Mouse (Mus musculus) left cerebral cortex, postnatal 14 days (tissue): ENCODE measurements around the gene Hcfc1r1. TPM values are rescaled to one million over a fixed set of nuclear protein-coding genes. Genes with fewer than 3 reads are reported as not detected.
A peak's percentile ranks its signal among the peaks of the same experiment; 100 is the strongest.

ENCODE experiments used
- DNase-seq, 2 experiments: peaks; one replicate each; pipeline ENCODE4 v3.0.0; 2021 to 2022; ENCODE audit warnings: low spot score in 2 of 2, mixed read lengths in 1 of 2
- intact Hi-C: fragments of 180-260 bp; cut with DNase I; formaldehyde crosslinking; loops from one replicate; pipeline ENCODE4 v1.15.1; 2025
- total RNA-seq, 2 experiments: library from RNA; stranded (reverse); gene quantifications; 2 replicates each; pipeline ENCODE4 v1.2.3; 2021

Gene Hcfc1r1
- total RNA-seq, 2 experiments from 2014 or later: 137 to 143 TPM

DNA sequence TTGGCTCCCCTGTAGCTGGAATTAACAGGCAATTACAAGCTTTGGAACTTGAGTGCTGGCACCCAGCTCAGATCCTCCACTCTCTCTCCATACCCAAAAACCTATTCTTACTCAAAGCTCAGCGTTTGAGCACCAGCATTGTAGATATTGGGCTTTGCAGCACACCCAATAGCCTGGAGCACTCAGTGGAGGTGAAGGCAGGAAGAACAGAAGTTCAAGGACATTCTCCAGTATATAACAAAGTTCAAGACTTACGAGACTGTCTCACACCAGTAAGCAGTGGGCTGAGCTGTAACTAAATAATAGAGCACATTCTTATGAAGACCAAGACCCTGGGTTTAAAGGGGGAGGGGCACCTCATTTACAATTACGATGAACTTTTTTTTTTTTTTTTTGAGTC is 635 bp upstream of the Hcfc1r1 start:
- no peak for DNase-seq
- intact Hi-C loops: loop anchor here (1.0 kb wide), 1 partner anchor 11 kb away; no protein-coding TSS in a partner anchor

DNA sequence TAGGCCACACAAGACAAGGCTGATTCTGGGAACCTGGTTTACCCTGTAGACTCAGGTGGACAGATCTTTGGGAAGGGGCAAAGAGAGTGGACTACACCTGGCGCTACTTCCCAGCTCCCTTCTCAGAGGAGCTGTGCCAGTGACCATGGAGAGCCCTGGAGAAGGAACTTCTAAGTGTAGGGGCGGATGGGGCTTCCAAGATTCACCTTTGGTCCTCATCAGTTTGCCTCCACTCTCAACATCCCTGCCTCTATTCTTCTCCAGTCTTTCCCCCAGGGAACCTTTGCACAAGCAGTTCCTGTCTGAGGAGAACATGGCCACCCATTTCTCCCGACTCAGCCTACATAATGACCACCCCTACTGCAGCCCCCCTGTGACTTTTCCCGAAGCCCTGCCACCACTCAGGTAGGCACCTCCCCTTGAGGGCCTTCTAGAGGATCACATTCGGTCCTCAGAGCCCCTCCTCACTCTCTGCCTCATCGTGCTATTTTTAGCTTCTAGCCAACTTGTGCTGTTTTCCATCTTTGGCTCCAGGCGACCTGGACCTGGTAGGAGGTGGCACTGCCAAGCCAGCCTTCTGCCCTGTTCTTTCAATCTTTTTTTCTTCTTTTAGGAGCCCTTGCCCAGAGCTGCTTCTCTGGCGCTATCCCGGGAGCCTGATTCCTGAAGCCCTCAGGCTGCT is 1.0 kb downstream of the Hcfc1r1 start:
- intact Hi-C loops: no loop called here
- DNase-seq: no peak

DNA sequence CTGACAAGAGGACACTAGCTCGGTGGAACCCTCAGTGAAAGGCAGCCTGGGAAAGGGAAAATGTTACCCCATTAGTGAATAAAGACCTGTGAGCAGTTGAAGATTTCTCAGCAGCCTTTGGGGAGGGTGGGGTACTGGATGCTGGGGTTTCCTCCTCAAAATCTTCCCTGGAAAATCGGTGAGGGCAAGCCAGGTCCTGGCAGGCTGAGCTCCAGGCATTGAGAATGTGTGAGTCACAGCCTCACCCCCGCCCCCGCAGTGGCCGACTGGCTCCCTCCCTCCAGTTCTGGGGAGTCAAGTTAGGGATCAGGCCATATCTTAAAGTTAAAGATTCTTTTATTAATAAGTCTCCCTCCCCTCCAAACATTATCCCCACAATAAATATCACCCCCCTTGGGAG is 1.7 kb downstream of the Hcfc1r1 start:
- DNase-seq: no peak

DNA sequence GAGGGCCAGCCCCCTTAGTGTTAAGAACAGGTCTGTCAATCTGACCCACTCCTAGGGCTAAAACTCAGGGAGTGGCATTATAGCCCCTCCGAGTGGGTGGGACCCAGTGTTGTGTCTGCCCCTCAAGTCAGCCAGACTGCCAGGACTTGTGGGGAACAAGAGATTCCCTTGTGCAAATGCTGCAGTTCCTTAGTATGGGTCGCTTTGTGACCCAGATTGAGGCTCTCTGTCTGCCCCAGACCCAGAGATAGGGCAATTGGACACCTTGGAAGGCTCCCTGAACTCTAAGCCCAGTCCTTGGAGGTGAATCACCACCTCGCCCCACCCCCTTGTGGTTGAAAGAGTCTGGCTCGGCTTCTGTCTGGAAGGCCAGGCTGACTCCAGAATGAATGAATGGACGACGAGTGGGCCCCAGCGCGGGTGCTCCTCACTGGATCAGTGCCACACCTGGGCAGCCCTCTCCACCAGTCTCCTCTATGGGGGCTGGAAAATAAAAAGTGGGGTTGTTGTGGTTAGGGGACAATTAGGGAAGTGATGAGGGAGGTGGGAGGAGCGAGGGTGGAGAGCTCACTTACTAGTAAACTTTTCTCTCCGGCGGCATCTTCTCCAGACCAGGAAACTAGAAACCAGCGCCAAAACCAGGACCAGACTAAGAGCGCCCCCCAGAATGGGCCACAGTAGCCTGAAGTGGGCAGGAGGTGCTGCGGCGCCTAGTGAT is 2.3 kb downstream of the Hcfc1r1 start:
- no peak for DNase-seq
- intact Hi-C loops: no loop called here

More for the DNA sequence above, 1.7 kb downstream of the Hcfc1r1 start:
- intact Hi-C loops: no loop called here

DNA sequence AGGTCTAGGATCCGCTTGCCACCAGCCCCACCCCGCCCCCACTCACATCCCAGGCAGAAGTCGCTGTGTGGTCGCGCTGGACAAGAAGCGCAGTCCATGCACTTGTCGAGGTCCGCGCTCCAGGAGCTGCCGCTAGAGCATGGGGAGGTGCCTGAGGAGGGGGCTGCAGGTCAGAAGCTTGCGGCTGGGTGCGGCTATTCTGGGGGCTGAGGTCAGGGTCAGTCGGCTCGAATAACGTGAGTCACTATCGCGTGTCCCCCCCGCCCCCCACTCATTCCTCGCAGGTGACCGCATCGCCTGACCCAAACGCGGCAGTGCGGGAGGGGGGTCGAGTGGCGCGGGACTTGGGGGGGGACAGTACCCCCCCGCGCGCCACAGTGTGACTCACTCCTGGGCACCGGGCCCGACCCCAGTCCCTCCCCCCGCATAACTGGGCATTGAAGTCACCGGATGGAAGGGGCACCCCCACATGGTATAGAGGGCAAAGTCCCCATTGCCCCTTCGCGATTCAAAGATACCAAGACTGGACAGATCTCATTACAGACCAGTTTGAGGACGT is 3.2 kb downstream of the Hcfc1r1 start:
- DNase-seq: no peak
- intact Hi-C loops: no loop called here

DNA sequence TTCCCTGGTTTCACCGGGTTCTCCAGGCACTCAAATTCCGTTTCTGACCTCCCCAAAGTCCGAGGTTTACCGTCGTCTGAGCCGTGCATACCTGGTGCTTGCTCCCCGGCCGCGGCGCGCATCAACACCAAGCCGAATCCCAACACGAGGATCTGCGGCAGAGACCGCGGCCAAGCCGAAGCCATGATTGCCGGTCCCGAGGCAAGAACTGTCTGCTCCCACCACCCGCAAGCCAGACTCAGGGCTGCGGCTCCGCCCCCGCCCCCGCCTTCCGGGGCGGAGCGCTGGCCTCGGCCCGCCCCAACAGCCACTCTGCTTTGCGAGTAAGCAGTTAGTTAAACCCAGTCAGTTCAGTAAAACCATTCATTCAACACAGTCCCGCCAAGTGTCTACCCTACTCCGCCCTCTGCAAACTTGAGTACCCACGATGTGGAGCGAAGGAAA is 3.9 kb downstream of the Hcfc1r1 start, which contains the start of gene Tnfrsf12a:
Gene Tnfrsf12a (minus strand): TSS at position 233 of the 444 bp plus-strand sequence.
- intact Hi-C loops: no loop called here

DNA sequence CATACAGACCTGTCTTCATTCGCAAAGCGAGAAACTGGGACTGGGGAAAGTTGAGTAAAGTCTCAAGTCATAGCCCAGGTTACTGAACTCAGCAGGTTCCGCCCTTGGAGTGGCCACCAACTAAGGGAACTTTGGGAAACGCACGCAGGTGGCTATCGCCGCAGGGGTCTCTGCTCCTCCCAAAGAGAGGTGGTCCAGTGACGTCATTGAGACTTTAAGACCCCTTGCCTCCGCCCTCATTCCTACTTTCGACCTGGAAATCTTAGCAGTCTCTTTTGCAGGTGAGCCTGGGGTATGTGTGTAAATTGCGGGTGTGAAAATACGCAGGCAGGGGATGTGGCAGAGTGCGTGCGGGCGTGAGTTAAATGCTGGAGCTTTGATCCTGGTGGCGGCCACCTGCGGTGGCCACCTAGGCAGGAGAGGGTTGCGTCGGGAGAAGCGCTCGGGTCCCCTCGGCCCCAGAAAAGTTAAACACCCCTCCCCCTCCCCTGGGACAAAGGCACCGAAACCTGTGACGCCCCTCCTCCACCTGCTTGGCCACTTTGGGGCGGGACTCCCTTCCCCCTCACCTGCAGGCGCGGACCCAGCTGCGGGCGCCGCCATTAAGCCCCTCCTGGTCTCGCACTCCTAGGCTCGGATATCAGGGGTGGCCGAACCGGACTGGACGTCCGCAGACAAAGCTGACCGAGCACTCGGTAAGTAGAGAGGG is 5.9 kb downstream of the Hcfc1r1 start, which contains the start of gene Cldn6:
Gene Cldn6 (plus strand): TSS at position 123 of the 709 bp plus-strand sequence.
- intact Hi-C loops: no loop called here

More for the DNA sequence above, 3.9 kb downstream of the Hcfc1r1 start, which contains the start of gene Tnfrsf12a:
- peak; percentile 66 to 77 for DNase-seq

DNA sequence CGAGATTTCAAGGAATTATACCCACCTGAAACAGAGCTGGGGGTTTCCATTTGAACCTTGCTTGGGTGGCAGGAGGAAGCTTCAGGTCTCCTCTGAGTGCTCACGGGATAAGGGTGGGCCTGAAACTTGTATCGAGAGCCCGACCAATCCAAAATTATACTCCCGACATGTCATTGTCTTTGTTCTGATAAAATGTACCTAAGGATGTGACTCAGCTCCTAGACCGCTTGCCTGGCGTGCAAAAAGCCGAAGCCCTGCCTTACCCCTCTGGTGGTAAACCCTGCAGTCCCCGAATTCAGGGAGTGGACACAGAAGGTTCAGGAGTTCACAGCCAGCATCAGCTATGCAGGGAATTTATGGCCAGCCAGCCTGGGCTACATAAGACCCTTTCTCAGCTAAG is 6.9 kb downstream of the Hcfc1r1 start:
- no peak for DNase-seq

More for the DNA sequence above, 5.9 kb downstream of the Hcfc1r1 start, which contains the start of gene Cldn6:
- DNase-seq: no peak

DNA sequence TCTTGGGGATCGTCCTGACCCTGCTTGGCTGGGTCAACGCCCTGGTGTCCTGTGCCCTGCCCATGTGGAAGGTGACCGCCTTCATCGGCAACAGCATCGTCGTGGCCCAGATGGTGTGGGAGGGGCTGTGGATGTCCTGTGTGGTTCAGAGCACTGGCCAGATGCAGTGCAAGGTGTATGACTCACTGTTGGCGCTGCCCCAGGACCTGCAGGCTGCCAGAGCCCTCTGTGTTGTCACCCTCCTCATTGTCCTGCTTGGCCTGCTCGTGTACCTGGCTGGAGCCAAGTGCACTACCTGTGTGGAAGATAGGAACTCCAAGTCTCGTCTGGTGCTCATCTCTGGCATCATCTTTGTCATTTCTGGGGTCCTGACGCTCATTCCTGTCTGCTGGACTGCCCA is 7.7 kb downstream of the Hcfc1r1 start:
- no peak for DNase-seq
- intact Hi-C loops: no loop called here

More for the DNA sequence above, 6.9 kb downstream of the Hcfc1r1 start:
- intact Hi-C loops: no loop called here

DNA sequence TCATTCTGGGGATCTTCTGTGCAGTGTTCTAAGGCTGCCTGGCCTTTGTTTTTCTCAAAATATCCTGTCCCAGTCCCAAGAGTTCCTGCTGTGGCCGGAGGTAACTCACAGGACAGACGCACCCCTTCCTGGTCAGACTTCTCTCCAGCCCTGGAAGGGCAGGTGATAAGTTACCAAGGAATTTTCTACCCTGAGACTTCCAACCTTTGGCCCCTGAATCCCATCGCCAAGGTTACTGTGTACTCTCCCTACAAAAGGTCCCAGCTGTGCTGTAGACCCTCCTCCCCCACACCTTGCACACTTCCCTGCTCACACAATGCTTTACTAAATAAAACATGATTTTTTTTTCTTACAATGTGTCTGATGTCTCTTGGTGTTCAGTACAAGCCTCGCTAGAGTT is 8.7 kb downstream of the Hcfc1r1 start:
- no peak for DNase-seq
- intact Hi-C loops: no loop called here

DNA sequence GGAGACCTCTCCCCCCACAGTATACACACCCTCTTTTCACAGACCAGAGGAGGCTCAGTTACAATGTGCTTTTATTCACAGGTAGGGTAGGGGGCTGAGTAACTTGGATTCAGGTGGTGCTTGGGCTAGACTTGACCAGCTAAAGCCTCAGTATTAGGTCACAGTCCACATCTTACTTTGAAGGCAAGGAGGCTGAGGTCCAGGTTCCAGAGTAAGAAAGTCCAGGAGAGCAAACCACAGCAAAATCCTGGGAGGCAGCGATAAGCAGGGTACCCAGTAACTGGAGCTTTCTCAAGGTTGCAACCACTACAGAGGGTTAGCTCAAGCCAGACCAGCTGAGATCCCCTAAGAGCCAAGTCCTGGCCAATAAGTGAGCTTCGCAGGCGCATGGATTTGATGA is 9.1 kb downstream of the Hcfc1r1 start:
- DNase-seq: no peak
- intact Hi-C loops: no loop called here

DNA sequence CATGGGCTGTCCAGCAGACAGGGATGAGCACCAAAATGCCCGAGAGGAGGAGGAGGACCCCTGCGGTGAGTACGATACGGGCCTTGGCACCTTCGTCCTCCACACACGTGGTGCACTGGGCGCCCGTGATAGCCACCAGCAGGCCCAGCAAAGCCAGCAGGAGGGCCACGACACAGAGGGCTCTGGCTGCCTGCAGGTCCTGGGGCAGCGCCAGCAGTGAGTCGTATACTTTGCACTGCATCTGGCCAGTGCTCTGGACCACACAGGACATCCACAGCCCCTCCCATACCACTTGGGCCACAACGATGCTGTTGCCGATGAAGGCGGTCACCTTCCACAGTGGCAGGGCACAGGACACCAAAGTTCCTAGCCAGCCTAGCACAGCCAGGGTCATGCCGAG is 9.8 kb downstream of the Hcfc1r1 start:
- intact Hi-C loops: no loop called here
- no peak for DNase-seq

DNA sequence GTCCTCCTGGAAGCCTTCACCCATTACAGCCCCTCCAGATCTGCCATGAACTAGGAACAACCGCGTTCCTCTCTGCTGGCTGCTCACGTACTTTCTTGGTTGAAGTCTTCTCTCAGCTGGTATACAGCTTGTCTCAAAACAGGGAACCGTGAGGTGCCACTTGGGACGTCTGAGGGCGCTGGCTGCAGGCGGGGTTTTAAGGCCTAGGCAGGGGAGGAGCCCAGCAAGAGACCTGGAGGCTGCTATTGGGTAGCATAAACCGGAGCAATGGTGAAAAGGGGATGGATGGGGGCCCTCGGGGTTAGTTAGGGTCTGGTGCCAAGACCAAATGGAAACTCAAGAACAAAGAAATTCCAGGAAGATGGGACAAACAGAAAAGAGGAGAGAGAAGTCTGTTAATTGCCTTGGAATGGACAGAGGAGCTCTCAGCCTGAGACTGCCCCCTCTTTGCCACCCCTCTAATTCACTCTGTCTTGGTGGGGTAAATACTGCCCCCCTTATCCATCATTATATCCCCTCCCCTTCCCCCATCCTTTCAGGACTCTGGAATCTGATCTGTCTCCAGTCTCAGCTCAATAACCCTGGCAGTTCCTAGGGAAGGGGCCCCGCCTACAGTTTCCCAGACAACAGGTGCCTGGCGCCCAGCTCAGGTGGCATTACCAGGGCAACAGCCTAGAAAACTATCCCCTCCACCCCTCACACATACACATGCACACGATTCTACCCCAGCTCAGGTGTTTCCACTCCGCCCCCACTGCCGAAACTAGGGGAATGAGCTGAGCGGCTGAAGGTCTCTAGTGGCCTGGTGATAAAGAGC is 10.7 kb downstream of the Hcfc1r1 start, which contains the start of gene Cldn9:
Gene Cldn9 (minus strand): TSS at position 171 of the 817 bp plus-strand sequence.
- DNase-seq: no peak
- intact Hi-C loops: no loop called here

DNA sequence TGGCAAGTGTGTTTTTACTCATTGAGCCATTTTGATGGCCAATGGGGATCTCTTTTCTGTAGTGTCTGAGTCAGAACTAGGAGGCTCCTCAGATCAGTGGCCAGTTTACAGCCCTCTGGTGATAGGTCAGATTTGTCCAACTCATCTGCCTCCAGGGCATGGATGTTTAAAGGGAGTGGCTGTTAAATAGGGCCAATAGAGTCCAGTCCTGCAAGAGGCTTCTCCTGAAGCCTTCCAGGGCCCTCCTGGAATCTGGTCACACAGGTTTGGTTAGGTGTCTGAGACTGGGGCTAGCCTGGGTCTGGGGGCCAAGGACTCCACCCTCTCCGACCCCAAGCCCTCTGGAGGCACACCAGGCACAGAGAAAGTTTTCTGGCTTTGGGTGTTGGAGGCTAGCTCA is 21.1 kb downstream of the Hcfc1r1 start:
- intact Hi-C loops: no loop called here

DNA sequence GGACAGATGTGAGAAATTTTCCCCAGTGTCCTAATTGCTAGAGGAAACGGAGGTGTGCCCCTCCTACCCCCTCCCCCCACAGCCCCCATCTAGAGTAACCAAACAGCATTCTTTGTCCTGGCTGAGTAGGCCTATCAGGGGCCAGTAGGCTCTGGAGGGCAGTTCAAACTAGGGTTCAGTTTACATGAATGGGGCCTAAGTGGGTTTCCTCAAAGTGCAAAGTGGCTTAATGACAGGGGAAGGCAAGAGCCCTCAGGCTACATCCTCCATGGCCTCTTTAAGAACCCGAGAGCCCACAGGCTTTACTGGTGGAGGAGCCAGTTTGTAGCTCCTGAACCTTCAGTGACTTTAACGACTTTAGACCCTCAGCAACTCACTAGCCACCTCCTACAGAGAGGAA is 22.4 kb downstream of the Hcfc1r1 start:
- DNase-seq: no peak
- intact Hi-C loops: no loop called here

More for the DNA sequence above, 21.1 kb downstream of the Hcfc1r1 start:
- DNase-seq: no peak

DNA sequence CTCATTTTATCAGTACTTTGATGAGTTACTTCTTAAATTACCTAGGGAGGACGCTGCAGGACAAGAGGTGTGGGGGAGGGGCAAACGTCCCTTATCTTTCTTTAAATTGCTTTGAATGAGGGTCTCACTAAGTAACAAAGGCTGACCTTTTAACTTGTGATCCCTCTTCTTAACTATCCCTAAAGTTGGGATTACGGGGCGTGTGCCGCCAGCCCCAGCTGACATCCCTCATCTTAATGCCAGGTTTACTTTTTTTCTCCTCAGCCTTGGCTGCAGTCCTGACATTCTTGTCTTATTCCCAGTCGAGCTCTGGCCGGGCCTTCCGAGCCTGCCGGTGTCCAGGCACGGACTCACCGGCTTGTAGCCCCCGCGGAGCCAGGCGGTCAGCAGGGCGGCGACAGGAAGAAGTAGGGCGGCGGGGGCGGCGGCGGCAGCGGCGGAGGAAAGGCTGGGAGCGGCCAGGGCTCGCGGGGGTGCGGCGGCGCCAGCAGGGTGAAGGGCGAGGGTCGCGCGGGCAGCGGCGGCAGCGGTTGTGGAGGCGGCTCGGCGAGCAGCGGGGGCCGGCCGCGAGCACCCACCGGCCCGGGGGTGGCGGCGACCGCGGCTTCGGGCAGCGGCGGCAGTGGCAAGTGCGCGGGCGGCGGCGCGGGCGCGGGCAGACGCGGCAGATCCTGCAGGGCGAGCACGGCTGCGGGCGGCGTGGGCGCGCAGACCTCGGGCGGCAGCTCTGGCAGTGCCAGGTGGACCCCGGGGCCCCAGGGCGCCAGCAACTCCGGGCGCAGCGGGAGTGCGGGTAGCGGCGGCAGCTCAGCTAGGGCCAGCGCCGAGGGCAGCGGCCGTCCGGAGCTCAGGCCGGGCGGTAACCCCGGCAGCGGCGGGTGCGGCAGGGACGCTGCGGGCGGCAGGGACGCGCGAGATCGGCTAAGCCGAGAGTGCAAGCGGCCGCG is 26.0 kb downstream of the Hcfc1r1 start:
- intact Hi-C loops: loop anchor here (5.0 kb wide), 1 partner anchor 37 kb away; the partner anchor contains the start of gene Bicdl2
- DNase-seq: peak in 1 of 2 experiments; percentile 34

DNA sequence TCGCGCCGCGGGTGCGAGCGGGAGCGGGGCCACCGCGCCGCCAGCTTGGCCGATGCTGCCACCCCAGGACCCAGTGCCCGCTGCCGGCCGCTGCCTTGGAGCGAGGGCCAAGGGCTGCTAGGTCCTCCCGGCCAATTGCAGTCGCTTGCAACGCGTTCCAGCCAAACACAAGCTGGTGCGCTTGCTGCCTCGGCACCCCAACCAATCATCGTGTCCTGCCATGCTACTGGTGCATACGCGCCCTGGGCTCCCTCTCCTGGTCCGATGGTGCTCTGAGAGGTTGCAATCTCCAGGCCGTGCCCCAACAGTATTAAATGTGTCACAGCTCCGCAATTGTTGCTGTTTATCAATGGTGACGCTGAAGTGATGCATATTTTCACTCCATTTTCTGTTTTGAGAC is 26.7 kb downstream of the Hcfc1r1 start:
- DNase-seq: peak; percentile 91 to 94
- intact Hi-C loops: loop anchor here (5.0 kb wide), 1 partner anchor 38 kb away; the partner anchor contains the start of gene Bicdl2
